Mouse (Mus musculus) liver, postnatal 0 days (tissue): ENCODE measurements around the gene Lrrc51. TPM values are rescaled to one million over a fixed set of nuclear protein-coding genes. Genes with fewer than 3 reads are reported as not detected.
A peak's percentile ranks its signal among the peaks of the same experiment; 100 is the strongest.

ENCODE experiments used
- ATAC-seq: fragments of 200-750 bp; cut with Nextera tagmentation; 2 replicates; pipeline ENCODE4 v1.8.0; 2017; ENCODE audit warnings: mild to moderate bottlenecking, moderate library complexity
- DNase-seq: peaks from one replicate; pipeline ENCODE4 v3.0.0-alpha.2; 2016
- H3K27ac ChIP-seq: fragments of 300-500 bp; sonication (generic); 2 replicates; pipeline ENCODE4 v1.5.1; 2014; ENCODE audit warnings: antibody characterized with exemption, moderate library complexity, mild to moderate bottlenecking, low read depth
- H3K27me3 ChIP-seq: fragments of 300-500 bp; sonication (generic); 2 replicates; pipeline ENCODE4 v1.6.1; 2014; ENCODE audit warnings: low read length, control low read depth, mixed read lengths; ENCODE audit not compliant: insufficient read depth
- H3K36me3 ChIP-seq: fragments of 300-500 bp; sonication (generic); replicated peaks from 2 replicates; pipeline ENCODE4 v1.6.1; 2014; ENCODE audit warnings: mild to moderate bottlenecking, control low read depth, low read length, moderate library complexity, mixed read lengths; ENCODE audit not compliant: insufficient read depth
- H3K4me1 ChIP-seq: fragments of 300-500 bp; sonication (generic); 2 replicates; pipeline ENCODE4 v1.6.1; 2014; ENCODE audit warnings: antibody characterized with exemption, mild to moderate bottlenecking, control low read depth; ENCODE audit not compliant: insufficient read depth
- H3K4me2 ChIP-seq: fragments of 300-500 bp; sonication (generic); 2 replicates; pipeline ENCODE4 v1.6.1; 2014; ENCODE audit warnings: low read depth, mild to moderate bottlenecking, low read length, moderate library complexity, mixed read lengths
- H3K4me3 ChIP-seq: fragments of 300-500 bp; sonication (generic); 2 replicates; pipeline ENCODE4 v1.5.1; 2014; ENCODE audit warnings: low read depth, low read length
- H3K9ac ChIP-seq: fragments of 300-500 bp; sonication (generic); replicated peaks from 2 replicates; pipeline ENCODE4 v1.6.1; 2014; ENCODE audit warnings: mild to moderate bottlenecking, moderate library complexity
- H3K9me3 ChIP-seq: fragments of 300-500 bp; sonication (generic); 2 replicates; pipeline ENCODE4 v1.6.1; 2016; ENCODE audit warnings: mild to moderate bottlenecking, control low read depth, low read length, mixed read lengths
- CTCF ChIP-seq: sonication (generic); IDR thresholded peaks from 2 replicates; pipeline ENCODE4 v1.5.1; 2016; ENCODE audit warnings: antibody characterized with exemption, low read depth
- EP300 ChIP-seq: IDR thresholded peaks from 2 replicates; pipeline ENCODE4 v1.6.1; 2016; ENCODE audit warnings: antibody characterized with exemption, low read depth, mild to moderate bottlenecking
- WGBS: fragments of 180-500 bp; shearing (Covaris S2); extraction: QIAGEN DNeasy Blood & Tissue Kit; methylation state at CpG from one replicate; pipeline ENCODE4 v1.1.7; 2014; ENCODE audit not compliant: insufficient replicate concordance; 5-methylcytosine and 5-hydroxymethylcytosine counted together
- polyA plus RNA-seq: library from polyadenylated mRNA; unstranded; fragments of >200 nt; fragmentation: Nextera tagmentation; extraction: Ambion mirVana; gene quantifications from 2 replicates; pipeline ENCODE4 v1.2.1, GENCODE M21; 2015

The Lrrc51 gene
- polyA plus RNA-seq, 1 experiment from 2014 or later = 3.1 TPM

- Histone ChIP-seq H3K4me2 (peak overlapping the region; percentile 99), H3K27ac (peak overlapping the region; percentile 99), H3K4me1 (peaks cover 32% of the 10 kb centered on the region), H3K4me3 (peak overlapping the region; percentile 83), H3K27me3 (no peaks in the 10 kb centered on the region), H3K36me3 (no peaks in the 10 kb centered on the region), H3K9ac (peak overlapping the region; percentile 84), H3K9me3 (no peaks in the 10 kb centered on the region)
- DNase-seq (peak; percentile 91), ATAC-seq (peak; percentile 71)
- 0% methylated on average over 16 of the region's 17 CpGs for WGBS
- TF ChIP-seq EP300 (no peak), CTCF (no peak)
Measured at GRCm38 (mm10) chr7:101970429-101970775, 36.7 kb upstream of the Lrrc51 start.

- Histone ChIP-seq H3K27me3 (no peaks in the 10 kb centered on the region), H3K27ac (peak overlapping the region; percentile 99), H3K36me3 (no peaks in the 10 kb centered on the region), H3K4me1 (peaks cover 38% of the 10 kb centered on the region), H3K9me3 (no peaks in the 10 kb centered on the region), H3K4me3 (peak overlapping the region; percentile 83), H3K9ac (peak overlapping the region; percentile 84), H3K4me2 (peak overlapping the region; percentile 99)
- 1% methylated on average over 46 of the region's 53 CpGs for WGBS
- TF ChIP-seq EP300 (no peak), CTCF (no peak)
- peak; percentile 86 for DNase-seq
- ATAC-seq = peak; percentile 82
Measured at GRCm38 (mm10) chr7:101969694-101970428, 36.2 kb upstream of the Lrrc51 start.

GRCm38 (mm10) chr7:101968751-101969150 lies 35.1 kb upstream of the Lrrc51 start:
- no peak overlapping the region for H3K4me3 ChIP-seq
- ATAC-seq (no peak), DNase-seq (no peak)
- no peak for TF ChIP-seq EP300
- no peak for TF ChIP-seq CTCF
- 49% methylated on average over 2 of the region's 2 CpGs for WGBS
- peak overlapping the region; percentile 99 for H3K4me2 ChIP-seq
- peaks cover 44% of the 10 kb centered on the region for H3K4me1 ChIP-seq
- no peaks in the 10 kb centered on the region for H3K36me3 ChIP-seq
- H3K9ac ChIP-seq = 0 out of 2 replicates have a peak overlapping the region, but pooled peaks have one; percentile 22
- H3K27ac ChIP-seq = peak overlapping the region; percentile 18; the same call in 1 of the 2 replicates
- H3K9me3 ChIP-seq = no peaks in the 10 kb centered on the region
- no peaks in the 10 kb centered on the region for H3K27me3 ChIP-seq

GRCm38 (mm10) chr7:101967256-101967655 lies 33.6 kb upstream of the Lrrc51 start:
- no peak overlapping the region for H3K4me3 ChIP-seq
- ATAC-seq = no peak
- TF ChIP-seq CTCF (no peak), EP300 (no peak)
- no peak for DNase-seq
- H3K36me3 ChIP-seq = no peaks in the 10 kb centered on the region
- no peak overlapping the region for H3K4me2 ChIP-seq
- H3K27ac ChIP-seq = no peak overlapping the region
- WGBS = 86% methylated on average over 1 of the region's 1 CpGs
- H3K9me3 ChIP-seq = no peaks in the 10 kb centered on the region
- no peaks in the 10 kb centered on the region for H3K27me3 ChIP-seq
- no peak overlapping the region for H3K9ac ChIP-seq
- H3K4me1 ChIP-seq = peaks cover 39% of the 10 kb centered on the region

- no peaks in the 10 kb centered on the region for H3K36me3 ChIP-seq
- no peak for TF ChIP-seq EP300
- no peak for TF ChIP-seq CTCF
- no peak overlapping the region for H3K4me2 ChIP-seq
- H3K27me3 ChIP-seq = no peaks in the 10 kb centered on the region
- DNase-seq (no peak), ATAC-seq (no peak)
- 34% methylated on average over 2 of the region's 2 CpGs for WGBS
- H3K9me3 ChIP-seq = no peaks in the 10 kb centered on the region
- no peak overlapping the region for H3K4me3 ChIP-seq
- H3K9ac ChIP-seq = no peak overlapping the region
- peaks cover 28% of the 10 kb centered on the region for H3K4me1 ChIP-seq
- peak overlapping the region; percentile 44; the same call in 1 of the 2 replicates for H3K27ac ChIP-seq
Measured at GRCm38 (mm10) chr7:101965606-101966005, 31.9 kb upstream of the Lrrc51 start.

GRCm38 (mm10) chr7:101964551-101964950 lies 30.9 kb upstream of the Lrrc51 start:
- no peaks in the 10 kb centered on the region for H3K9me3 ChIP-seq
- TF ChIP-seq EP300 (no peak), CTCF (no peak)
- peak overlapping the region; percentile 78 for H3K27ac ChIP-seq
- no peaks in the 10 kb centered on the region for H3K36me3 ChIP-seq
- H3K4me1 ChIP-seq = peaks cover 27% of the 10 kb centered on the region
- H3K4me2 ChIP-seq = peak overlapping the region; percentile 30
- ATAC-seq = peak; percentile 67
- H3K9ac ChIP-seq = no peak overlapping the region
- DNase-seq = no peak
- 70% methylated on average over 4 of the region's 4 CpGs for WGBS
- no peaks in the 10 kb centered on the region for H3K27me3 ChIP-seq
- H3K4me3 ChIP-seq = no peak overlapping the region

- H3K9ac ChIP-seq = no peak overlapping the region
- no peaks in the 10 kb centered on the region for H3K27me3 ChIP-seq
- H3K4me1 ChIP-seq = peaks cover 22% of the 10 kb centered on the region
- DNase-seq = no peak
- 83% methylated on average over 2 of the region's 2 CpGs for WGBS
- no peaks in the 10 kb centered on the region for H3K9me3 ChIP-seq
- H3K4me3 ChIP-seq = no peak overlapping the region
- H3K36me3 ChIP-seq = no peaks in the 10 kb centered on the region
- no peak overlapping the region for H3K27ac ChIP-seq
- no peak for ATAC-seq
- no peak for TF ChIP-seq CTCF
- no peak for TF ChIP-seq EP300
- H3K4me2 ChIP-seq = no peak overlapping the region
Measured at GRCm38 (mm10) chr7:101963621-101964020, 29.9 kb upstream of the Lrrc51 start.
